Mouse (Mus musculus) G1E (cell line): Measurements from ENCODE around the gene Ralbp1. TPM values are rescaled to one million over a fixed set of nuclear protein-coding genes. Genes with fewer than 3 reads are reported as not detected.

ENCODE experiments used
- ATAC-seq: 2 replicates; pipeline ENCODE4 v1.8.0; 2016; ENCODE audit warnings: mild to moderate bottlenecking; ENCODE audit not compliant: insufficient number of reproducible peaks, poor library complexity, low FRiP score, severe bottlenecking; ENCODE audit errors: extremely low read depth
- DNase-seq: peaks from one replicate; pipeline ENCODE4 v3.0.0; 2012; ENCODE audit warnings: low spot score
- H3K27me3 ChIP-seq: 2 replicates; pipeline ENCODE4 v1.6.1; 2012; ENCODE audit warnings: mild to moderate bottlenecking, low read length, inconsistent platforms; ENCODE audit not compliant: insufficient read depth
- H3K36me3 ChIP-seq: replicated peaks from 2 replicates; pipeline ENCODE3; 2012; ENCODE audit warnings: mild to moderate bottlenecking, inconsistent platforms
- H3K4me1 ChIP-seq: 2 replicates; pipeline ENCODE4 v1.6.1; 2012; ENCODE audit warnings: low read depth, low read length, inconsistent platforms, mixed read lengths; ENCODE audit not compliant: insufficient read depth
- H3K4me3 ChIP-seq: 2 replicates; pipeline ENCODE4 v1.5.1; 2012; ENCODE audit warnings: low read depth, mild to moderate bottlenecking, inconsistent platforms, low read length, moderate library complexity, mixed read lengths
- H3K9me3 ChIP-seq: replicated peaks from 2 replicates; pipeline ENCODE4 v1.6.1; 2012; ENCODE audit warnings: inconsistent platforms
- CTCF ChIP-seq: IDR thresholded peaks from 2 replicates; pipeline ENCODE4 v1.5.1; 2012; ENCODE audit warnings: low read depth, low read length, inconsistent platforms, mixed read lengths
- GATA1 ChIP-seq: IDR thresholded peaks from 2 replicates; pipeline ENCODE4 v1.6.1; 2012; ENCODE audit warnings: borderline replicate concordance, low read length, inconsistent platforms, mixed read lengths
- GATA2 ChIP-seq: IDR thresholded peaks from 2 replicates; pipeline ENCODE4 v1.6.1; 2012; ENCODE audit warnings: low read depth, low read length, inconsistent platforms, borderline replicate concordance
- POLR2AphosphoS5 ChIP-seq: IDR thresholded peaks from 2 replicates; pipeline ENCODE4 v1.6.1; 2012; ENCODE audit warnings: low read depth, low read length, inconsistent platforms; ENCODE audit not compliant: insufficient replicate concordance
- TAL1 ChIP-seq: conservative IDR thresholded peaks from 2 replicates; pipeline ENCODE4 v1.6.1; 2012; ENCODE audit warnings: low read depth, low read length, inconsistent platforms, mixed read lengths
- polyA plus RNA-seq: library from polyadenylated mRNA; stranded (reverse); fragments of >175 nt; gene quantifications from 2 replicates; pipeline ENCODE4 v1.2.3, GENCODE M21; 2012
- total RNA-seq, 2 experiments: library from RNA; stranded (forward) in 1 of 2; stranded (reverse) in 1 of 2; fragments of 200-1000 nt in 1 of 2; fragments of >200 nt in 1 of 2; fragmentation: Nextera tagmentation in 1 of 2; gene quantifications; 2 replicates each; pipeline ENCODE4 v1.2.3; 2014 to 2017

Ralbp1 gene
- total and polyA plus RNA-seq, 3 experiments, result 32.5 to 69.1 (median 54.8) TPM

- Histone ChIP-seq H3K36me3 (peaks cover 92% of the 10 kb centered on the region), H3K4me3 (no peak overlapping the region)
Measured at GRCm38 (mm10) chr17:65836746-65837145, 48.9 kb downstream of the Ralbp1 start.

DNA sequence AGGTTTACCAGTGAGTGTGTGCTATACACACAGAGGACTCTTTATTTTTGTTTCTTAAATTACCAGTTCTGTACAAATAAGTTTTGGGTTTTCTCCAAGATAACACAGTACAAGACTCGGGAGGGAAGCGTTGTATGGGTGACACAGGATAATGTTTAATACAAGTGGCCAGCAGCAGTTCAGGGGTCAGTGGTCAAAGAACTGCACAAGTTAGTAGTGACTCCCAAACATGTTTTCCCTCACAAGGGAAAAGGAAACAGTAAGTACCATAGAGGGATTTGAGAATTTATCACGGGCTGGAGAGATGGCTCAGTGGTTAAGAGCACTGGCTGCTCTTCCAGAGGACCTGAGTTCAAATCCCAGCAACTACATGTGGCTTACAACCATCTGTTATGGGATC lies 51.7 kb downstream of the Ralbp1 start:
- no peak overlapping the region for H3K4me3 ChIP-seq
- TF ChIP-seq CTCF, result no peak
- no peak for TF ChIP-seq GATA1
- no peak for TF ChIP-seq POLR2AphosphoS5
- TF ChIP-seq TAL1, result no peak
- TF ChIP-seq GATA2, result no peak
- no peak for DNase-seq
- H3K36me3 ChIP-seq, result peaks cover 94% of the 10 kb centered on the region
- no peaks in the 10 kb centered on the region for H3K27me3 ChIP-seq
- no peaks in the 10 kb centered on the region for H3K9me3 ChIP-seq
- no peak for ATAC-seq
- no peaks in the 10 kb centered on the region for H3K4me1 ChIP-seq

More at GRCm38 (mm10) chr17:65836746-65837145, 48.9 kb downstream of the Ralbp1 start:
- no peaks in the 10 kb centered on the region for H3K27me3 ChIP-seq
- ATAC-seq (no peak), DNase-seq (no peak)
- no peaks in the 10 kb centered on the region for H3K9me3 ChIP-seq
- peaks cover 6% of the 10 kb centered on the region; the same call in 1 of the 2 replicates for H3K4me1 ChIP-seq
- TF ChIP-seq CTCF (no peak), GATA1 (no peak), GATA2 (no peak), TAL1 (no peak), POLR2AphosphoS5 (no peak)

GRCm38 (mm10) chr17:65830216-65830863 lies 55.3 kb downstream of the Ralbp1 start:
- peaks cover 8% of the 10 kb centered on the region for H3K4me1 ChIP-seq
- TF ChIP-seq GATA2, result no peak
- no peaks in the 10 kb centered on the region for H3K27me3 ChIP-seq
- H3K4me3 ChIP-seq, result no peak overlapping the region
- H3K9me3 ChIP-seq, result no peaks in the 10 kb centered on the region
- H3K36me3 ChIP-seq, result peaks cover 89% of the 10 kb centered on the region
- DNase-seq, result no peak
- ATAC-seq, result no peak

DNA sequence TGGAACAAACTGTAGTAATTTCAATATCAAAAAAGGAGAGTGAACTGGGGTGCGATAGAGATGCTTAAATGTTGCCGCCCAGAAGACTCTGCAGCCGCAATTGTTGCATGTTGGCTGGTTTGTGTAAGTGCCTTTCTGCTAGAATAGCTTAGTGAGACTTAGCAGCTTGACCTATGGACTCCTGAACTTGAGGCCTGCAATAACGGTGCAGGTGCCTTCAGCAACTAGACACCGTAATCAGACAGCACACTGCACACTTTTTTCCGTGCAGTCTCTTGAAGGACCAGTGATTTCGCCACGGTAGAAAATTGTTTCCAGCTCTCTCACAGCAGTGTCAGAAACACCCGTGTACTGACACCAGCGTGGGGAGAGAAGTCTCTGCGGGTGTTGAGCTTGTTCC lies 56.6 kb downstream of the Ralbp1 start:
- Histone ChIP-seq H3K36me3 (peaks cover 91% of the 10 kb centered on the region), H3K9me3 (no peaks in the 10 kb centered on the region), H3K27me3 (no peaks in the 10 kb centered on the region), H3K4me3 (no peak overlapping the region), H3K4me1 (peaks cover 10% of the 10 kb centered on the region)
- DNase-seq (no peak), ATAC-seq (no peak)
- TF ChIP-seq POLR2AphosphoS5 (no peak), TAL1 (no peak)

- peaks cover 89% of the 10 kb centered on the region for H3K36me3 ChIP-seq
- no peak overlapping the region for H3K4me3 ChIP-seq
- ATAC-seq, result no peak
- TF ChIP-seq GATA1 (no peak), TAL1 (no peak), CTCF (no peak), POLR2AphosphoS5 (no peak)
- no peak for DNase-seq
- peaks cover 10% of the 10 kb centered on the region for H3K4me1 ChIP-seq
- no peaks in the 10 kb centered on the region for H3K27me3 ChIP-seq
- no peaks in the 10 kb centered on the region for H3K9me3 ChIP-seq
Measured at GRCm38 (mm10) chr17:65827904-65828303, 57.7 kb downstream of the Ralbp1 start.

DNA sequence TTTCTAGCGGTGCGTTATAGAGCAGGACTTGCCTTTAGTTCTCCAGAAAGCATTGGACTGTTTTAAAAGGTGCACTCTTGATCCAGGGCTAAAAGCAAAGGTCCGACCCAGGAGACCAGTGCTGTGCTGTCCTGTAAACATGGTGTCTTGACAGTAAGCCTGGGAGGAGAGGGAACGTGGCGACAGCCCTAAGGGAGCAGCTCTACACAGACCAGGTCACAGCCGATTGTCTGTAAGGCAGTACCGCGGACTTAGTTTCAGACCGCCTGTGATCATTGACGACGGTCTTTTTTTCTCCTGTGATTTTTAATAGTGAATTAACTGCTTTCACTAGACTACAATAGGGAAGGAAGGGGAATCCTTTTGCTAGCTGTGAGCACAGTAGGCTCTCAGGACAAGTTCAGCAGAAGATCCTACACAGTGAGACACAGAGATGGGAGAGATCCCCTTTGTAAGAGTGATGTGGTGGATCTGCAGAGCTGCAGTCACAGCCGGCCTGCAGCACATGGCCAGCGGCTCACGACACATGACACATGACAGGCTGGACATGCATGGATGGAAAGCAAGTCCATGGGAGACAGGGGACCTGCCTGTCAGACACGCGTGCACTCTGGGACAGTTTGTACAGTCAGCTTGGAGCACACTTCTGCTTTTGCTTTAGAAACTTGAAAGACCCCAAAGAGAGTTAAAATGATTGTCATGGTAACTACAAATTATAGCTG lies 58.3 kb downstream of the Ralbp1 start:
- DNase-seq (no peak), ATAC-seq (no peak)
- Histone ChIP-seq H3K4me3 (no peak overlapping the region), H3K9me3 (no peaks in the 10 kb centered on the region), H3K4me1 (peaks cover 10% of the 10 kb centered on the region), H3K27me3 (no peaks in the 10 kb centered on the region), H3K36me3 (peaks cover 89% of the 10 kb centered on the region)
- no peak for TF ChIP-seq GATA1
- TF ChIP-seq TAL1, result no peak
- TF ChIP-seq GATA2, result no peak
- no peak for TF ChIP-seq POLR2AphosphoS5
- TF ChIP-seq CTCF, result no peak

DNA sequence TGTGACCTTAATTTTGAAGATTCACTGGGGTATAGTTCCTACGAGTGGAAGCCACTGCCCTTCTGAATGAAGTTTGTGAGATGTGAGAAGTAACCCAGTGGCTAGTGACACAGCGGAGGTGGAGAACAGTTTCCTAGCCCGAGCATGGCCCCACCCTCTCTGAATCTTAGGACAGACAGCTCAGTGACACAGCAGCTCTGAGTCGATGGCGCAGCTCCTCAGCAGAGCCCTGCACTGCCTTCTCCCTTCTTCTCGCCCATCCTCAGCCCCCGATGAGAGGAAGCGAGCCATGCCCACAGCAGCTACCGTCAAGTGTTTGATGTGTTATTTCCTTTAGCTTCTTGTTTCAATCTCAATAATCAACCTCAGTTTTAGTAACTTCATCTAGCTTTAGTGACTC lies 59.3 kb downstream of the Ralbp1 start:
- Histone ChIP-seq H3K4me3 (no peak overlapping the region), H3K9me3 (no peaks in the 10 kb centered on the region), H3K4me1 (peaks cover 10% of the 10 kb centered on the region), H3K36me3 (peaks cover 88% of the 10 kb centered on the region), H3K27me3 (no peaks in the 10 kb centered on the region)
- peak; percentile 27 for DNase-seq
- ATAC-seq, result peak; percentile 75
- no peak for TF ChIP-seq GATA2
- no peak for TF ChIP-seq GATA1
- TF ChIP-seq CTCF, result no peak
